Mouse (Mus musculus): ENCODE measurements around the gene Hnf1b. TPM values are rescaled to one million over a fixed set of nuclear protein-coding genes. Genes with fewer than 3 reads are reported as not detected.

Gene Hnf1b
- total RNA-seq, 2 experiments from 2014 or later, result 2.2 to 22.2 TPM

DNA sequence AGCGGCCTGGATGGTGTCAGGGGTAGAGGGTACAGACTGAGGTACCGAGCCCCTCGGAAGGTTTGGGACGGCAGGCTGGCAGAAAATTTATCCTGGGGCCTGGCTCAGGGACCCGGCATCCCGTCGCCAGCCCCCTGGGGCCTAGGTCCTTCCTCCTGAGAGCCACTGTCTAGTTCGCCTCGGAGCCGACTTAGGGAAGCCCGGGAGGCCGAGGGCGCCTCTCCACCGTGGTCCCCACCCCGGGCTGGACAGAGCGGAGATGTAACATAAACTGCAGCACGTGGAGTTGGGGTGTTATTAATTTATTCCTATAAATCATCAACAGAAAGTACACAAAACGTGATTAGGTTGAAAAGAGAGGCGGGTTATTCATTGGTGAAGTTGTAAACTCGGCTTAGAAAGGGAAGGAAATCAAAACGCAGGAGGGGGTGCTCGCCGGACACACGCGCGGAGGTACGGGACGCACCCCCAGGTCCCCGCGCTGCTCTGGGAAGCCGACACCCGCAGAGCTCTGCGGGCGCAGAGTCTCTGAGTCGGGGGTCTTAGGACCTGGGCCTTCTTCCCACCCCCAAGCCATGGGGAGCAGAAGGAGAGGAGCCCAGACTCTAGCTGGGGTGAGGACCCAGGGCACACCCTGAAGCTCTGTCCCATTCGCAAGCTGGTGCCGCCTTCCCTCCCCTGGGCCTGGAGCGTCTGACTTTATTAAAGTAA lies 2.8 kb downstream of the Hnf1b start:
- DNase-seq (ENCODE audit: low spot score in 2 of 2), result no peak

- no peak for DNase-seq (ENCODE audit: low spot score in 2 of 2)
Observed at GRCm38 (mm10) chr11:83853221-83853792, 3.4 kb downstream of the Hnf1b start.

DNA sequence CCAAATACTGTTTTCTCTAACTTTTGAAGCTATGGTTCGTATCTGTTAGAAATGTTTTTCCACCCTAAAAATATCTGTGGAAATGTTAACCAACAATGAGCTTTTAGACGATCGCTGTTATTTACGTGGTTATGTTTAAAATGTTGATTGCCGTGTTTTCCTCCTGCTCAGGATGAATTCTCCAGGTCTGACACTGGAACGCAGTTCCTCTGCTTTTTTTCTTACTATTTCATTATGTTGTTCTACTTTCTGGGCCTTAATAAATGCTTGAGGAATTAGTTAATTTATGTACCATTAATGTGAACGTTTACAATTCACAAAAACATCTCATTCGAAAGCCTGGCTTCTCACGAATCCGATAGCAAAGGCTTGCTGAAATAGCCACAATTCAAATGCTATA lies 4.2 kb downstream of the Hnf1b start:
- no peak for DNase-seq (ENCODE audit: low spot score in 2 of 2)

DNA sequence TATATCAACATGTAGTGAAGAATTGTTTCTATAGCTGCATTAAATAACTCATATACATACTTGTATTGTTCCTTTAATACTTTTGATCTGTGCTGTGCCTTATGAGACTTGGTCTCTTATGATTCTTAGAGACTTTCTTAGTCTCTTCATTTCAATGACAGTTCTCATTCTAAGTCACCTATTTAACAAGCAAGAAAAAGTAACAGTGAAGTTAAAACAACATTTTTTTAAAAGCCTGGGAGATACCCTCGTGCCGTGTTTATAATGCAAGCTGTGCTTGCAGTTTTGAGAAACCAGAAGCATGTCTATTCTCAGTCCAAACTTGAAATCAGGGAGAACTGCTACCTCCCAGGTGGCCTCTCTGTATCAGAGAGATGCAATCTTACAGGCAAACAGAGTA lies 4.8 kb downstream of the Hnf1b start:
- no peak for DNase-seq (ENCODE audit: low spot score in 2 of 2)

DNA sequence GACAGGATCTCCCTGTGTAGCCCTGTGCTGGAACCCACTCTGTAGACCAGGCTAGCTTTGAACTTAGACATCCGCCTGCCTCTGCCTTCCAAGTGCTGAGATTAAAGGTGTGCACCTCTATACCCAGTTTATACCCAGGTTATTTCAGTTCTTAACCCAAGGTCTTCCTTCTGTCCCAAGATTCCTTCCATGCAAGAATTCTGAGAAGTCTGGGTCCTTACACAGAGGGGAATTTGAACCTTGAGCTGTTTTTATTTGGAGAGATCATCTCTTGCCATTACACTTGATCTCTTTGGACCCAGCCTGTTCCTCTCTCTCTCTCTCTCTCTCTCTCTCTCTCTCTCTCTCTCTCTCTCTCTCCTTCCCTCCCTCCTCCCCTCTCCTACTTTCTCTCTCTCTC lies 7.4 kb downstream of the Hnf1b start:
- DNase-seq (ENCODE audit: low spot score in 2 of 2), result no peak

- DNase-seq (ENCODE audit: low spot score in 2 of 2), result no peak
Observed at GRCm38 (mm10) chr11:83865286-83865685, 15.4 kb downstream of the Hnf1b start.

DNA sequence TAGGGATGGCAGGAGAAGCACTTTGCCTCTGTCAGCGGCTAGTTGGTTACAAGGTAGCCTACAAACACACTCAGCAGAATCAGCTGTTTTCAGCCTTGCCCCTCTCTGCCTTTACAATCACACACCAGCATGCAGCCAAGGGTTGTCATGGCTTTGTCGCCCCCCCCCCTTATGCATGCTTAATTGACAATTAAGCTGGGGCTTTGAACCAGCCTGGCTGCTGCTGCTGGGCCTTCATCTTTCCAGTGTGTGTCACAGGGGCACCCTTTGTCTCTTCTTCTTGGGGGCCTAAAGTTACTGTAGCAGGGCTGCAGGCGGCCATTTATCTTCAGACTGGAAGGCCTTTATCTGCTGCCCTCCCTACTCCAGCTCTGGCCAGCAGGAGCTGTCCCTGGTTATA lies 17.7 kb downstream of the Hnf1b start:
- DNase-seq (ENCODE audit: low spot score in 2 of 2), result no peak

GRCm38 (mm10) chr11:83869147-83869546 lies 19.3 kb downstream of the Hnf1b start:
- no peak for DNase-seq (ENCODE audit: low spot score in 2 of 2)

GRCm38 (mm10) chr11:83869686-83870085 lies 19.8 kb downstream of the Hnf1b start:
- DNase-seq (ENCODE audit: low spot score in 2 of 2), result no peak

DNA sequence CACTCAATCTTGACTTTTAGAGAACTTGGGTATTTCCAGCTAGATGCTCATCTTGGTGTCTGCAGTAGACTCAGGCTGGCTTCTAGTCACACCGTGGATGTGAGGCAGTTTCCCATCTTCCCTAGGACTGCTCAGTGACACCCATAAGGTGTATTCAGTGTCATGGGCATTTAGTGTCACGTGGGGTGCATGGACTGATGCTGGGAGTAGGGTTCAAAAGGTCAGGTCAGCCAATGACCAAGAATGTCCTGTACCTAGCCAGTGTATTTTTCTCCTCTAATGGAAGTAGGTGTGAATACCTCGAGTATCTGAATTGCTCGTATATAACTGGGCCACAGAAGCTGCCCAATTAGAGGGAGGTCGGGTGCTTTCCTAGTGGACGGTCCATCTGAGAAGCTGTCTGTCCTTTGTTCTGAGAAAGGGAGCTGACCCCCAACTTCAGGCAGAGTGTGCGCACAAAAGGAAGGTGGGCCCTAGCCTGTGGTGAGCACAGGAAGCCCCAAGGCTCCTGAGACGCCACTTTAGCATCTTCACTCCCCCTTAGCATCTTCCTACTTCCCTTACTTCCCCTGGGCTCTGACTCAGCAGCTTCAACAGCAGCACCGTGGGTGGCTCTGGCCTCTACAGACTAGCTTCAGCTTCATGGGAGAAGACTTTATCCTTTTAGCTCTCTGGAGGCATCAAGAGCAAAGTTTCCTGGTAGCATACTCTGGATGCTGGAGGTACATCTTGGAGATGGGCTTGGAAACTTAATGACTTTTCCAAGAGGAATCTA lies 22.1 kb downstream of the Hnf1b start:
- DNase-seq (ENCODE audit: low spot score in 2 of 2), result no peak

GRCm38 (mm10) chr11:83873509-83873908 lies 23.6 kb downstream of the Hnf1b start:
- DNase-seq (ENCODE audit: low spot score in 2 of 2), result no peak

GRCm38 (mm10) chr11:83876630-83877029 lies 26.8 kb downstream of the Hnf1b start:
- DNase-seq (ENCODE audit: low spot score in 2 of 2), result no peak

- DNase-seq (ENCODE audit: low spot score in 2 of 2), result no peak
Observed at GRCm38 (mm10) chr11:83877765-83878164, 27.9 kb downstream of the Hnf1b start.

DNA sequence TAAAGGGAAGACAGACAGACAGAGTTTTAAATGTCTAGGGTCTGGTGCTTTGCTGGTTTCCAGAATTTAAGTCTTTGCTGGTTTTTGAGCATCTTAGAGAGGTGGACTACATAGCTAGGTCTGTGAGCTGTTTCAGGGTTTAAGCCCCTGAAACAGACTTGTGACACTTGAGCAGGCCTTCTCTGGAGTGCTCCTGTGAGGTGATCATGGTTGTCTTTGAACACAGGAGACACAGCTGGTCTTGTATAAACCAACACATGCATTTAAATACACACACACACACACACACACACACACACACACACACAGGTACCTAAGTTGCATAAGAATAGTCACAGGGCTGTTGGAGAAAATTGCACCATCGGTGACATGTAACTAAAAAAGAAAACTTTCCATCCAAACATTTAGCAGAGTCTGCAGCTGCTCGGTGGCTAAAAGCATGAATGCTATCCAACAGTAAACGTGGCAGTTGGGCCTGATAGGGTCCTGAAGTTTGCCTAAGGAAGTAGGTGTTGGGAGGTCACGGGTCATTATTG lies 28.6 kb downstream of the Hnf1b start:
- no peak for DNase-seq (ENCODE audit: low spot score in 2 of 2)

DNA sequence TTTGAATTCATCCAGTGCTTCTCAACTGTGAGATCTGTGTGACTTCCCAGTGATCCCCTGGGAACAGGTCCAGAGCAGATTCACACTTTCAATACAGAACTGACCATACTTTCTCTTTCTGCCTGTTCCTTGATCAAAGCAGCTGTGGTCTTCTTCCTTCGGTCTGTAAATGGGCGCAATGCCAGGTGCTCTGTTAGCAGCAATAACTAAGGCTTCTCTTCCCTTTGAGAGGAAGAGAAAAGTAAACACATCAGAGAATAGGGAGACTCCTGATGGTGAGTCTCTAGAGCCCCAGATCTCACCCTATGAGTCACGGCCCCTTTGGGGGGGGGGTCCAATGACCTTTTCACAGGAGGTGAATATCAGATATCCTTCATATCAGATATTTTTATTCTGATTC lies 29.3 kb downstream of the Hnf1b start:
- DNase-seq (ENCODE audit: low spot score in 2 of 2), result no peak

GRCm38 (mm10) chr11:83881438-83881837 lies 31.6 kb downstream of the Hnf1b start:
- DNase-seq (ENCODE audit: low spot score in 2 of 2), result no peak

GRCm38 (mm10) chr11:83882552-83882951 lies 32.7 kb downstream of the Hnf1b start:
- no peak for DNase-seq (ENCODE audit: low spot score in 2 of 2)

DNA sequence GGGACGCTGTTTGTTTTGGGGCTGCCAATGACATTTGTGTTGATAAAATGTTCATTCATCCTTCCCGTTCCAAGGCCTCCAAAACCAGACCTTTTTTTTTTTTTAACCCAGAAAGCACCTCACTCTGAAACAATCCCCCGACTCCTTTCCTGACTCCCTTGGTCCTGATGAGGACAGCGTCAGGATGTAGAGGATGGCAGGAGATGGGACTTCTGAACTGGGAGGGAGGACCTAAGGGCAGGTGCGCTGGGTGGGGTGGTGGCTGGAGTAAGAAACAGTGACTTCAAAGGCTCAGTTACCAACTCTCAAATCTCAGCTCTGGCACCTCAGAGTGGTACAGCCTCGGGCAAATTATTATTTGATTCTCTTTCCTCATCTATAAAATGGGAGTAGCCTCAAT lies 33.2 kb downstream of the Hnf1b start:
- no peak for DNase-seq (ENCODE audit: low spot score in 2 of 2)

- DNase-seq (ENCODE audit: low spot score in 2 of 2), result no peak
Observed at GRCm38 (mm10) chr11:83883812-83884211, 33.9 kb downstream of the Hnf1b start.

DNA sequence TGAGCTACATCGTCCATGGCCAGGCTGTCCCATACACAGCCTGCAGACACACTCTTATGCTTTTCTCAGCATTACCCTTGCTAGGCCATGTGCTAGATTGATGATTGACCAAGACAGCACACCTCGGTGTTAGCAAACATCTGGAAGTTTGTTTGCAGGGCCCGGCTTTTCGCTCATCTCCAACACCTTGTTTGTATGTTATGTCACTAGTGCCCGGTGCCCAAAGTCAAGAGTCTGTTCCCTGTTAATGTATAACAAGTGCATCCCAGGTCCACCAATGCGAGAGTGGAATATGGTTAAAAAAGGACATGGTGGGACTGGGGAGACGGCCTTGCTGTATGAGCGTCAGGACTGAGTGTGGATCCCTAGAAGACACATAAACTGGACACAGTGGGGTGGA lies 35.3 kb downstream of the Hnf1b start:
- no peak for DNase-seq (ENCODE audit: low spot score in 2 of 2)

DNA sequence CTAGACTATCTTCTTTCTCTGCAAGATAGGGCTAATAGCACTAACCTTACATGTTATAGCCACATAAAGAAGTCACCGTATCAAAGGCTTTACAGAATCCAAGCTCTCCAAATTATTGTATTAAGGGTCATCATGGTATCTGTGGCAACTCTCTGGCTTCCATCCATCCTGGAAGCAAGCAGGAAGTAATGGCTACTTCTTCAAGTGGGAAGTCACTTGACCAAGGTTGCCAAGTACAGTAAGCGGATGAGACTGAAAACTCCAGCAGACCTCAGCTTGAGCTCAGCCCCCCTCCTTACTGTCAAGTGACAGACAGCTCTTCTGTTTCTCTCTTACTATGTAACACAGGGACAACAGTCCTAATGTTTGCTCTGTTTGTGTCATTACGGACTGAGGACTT lies 36.9 kb downstream of the Hnf1b start:
- no peak for DNase-seq (ENCODE audit: low spot score in 2 of 2)

- no peak for DNase-seq (ENCODE audit: low spot score in 2 of 2)
Observed at GRCm38 (mm10) chr11:83891366-83891765, 41.5 kb downstream of the Hnf1b start.
